Mouse (Mus musculus) adrenal gland, postnatal 4 days (tissue): ENCODE results near the gene 2310002L09Rik. TPM values are rescaled to one million over a fixed set of nuclear protein-coding genes. Genes with fewer than 3 reads are reported as not detected.
"Not testable (repeated sequence)": the region's sequence is repeated elsewhere in the genome, so short reads cannot be mapped to it uniquely, and the experiment has no call there.

Source experiments
- DNase-seq, 2 experiments: peaks; one replicate each; pipeline ENCODE4 v3.0.0; 2021 to 2022; ENCODE audit warnings: low spot score in 2 of 2, mixed read lengths in 2 of 2
- long read RNA-seq, 2 experiments: library from polyadenylated mRNA; stranded (forward); transcript quantifications; one replicate each; pipeline ENCODE4 v2.0.0; 2021
- total RNA-seq, 2 experiments: library from RNA; stranded (reverse); gene quantifications; 2 replicates each; pipeline ENCODE4 v1.2.3; 2021

Gene 2310002L09Rik
- total RNA-seq: under 1 TPM; 0.39 to 0.51 TPM
- long read RNA-seq, experiment 1: 0 reads
- long read RNA-seq, experiment 2, partial matches to known transcripts: 0 of 1 reads
- long read RNA-seq, experiment 2, other reads (novel, unspliced or antisense): 1 of 1 reads

- no peak for DNase-seq
These were observed at the start of gene 2310002L09Rik for GRCm38 (mm10) chr4:73950375-73950896. Gene 2310002L09Rik (minus strand): TSS chr4:73950846.

GRCm38 (mm10) chr4:73980454-73980853 lies 29.8 kb upstream of the 2310002L09Rik start:
- no peak for DNase-seq

GRCm38 (mm10) chr4:73920660-73921059 lies 30.0 kb downstream of the 2310002L09Rik start, which contains the start of gene Gm11756:
Gene Gm11756 (minus strand): TSS chr4:73920760.
- not testable (repeated sequence) for DNase-seq

GRCm38 (mm10) chr4:73905853-73906252 lies 44.8 kb downstream of the 2310002L09Rik start, which contains the start of gene Gm13871:
Gene Gm13871 (minus strand): TSS chr4:73905953.
- not testable (repeated sequence) for DNase-seq

GRCm38 (mm10) chr4:73891012-73891411 lies 59.6 kb downstream of the 2310002L09Rik start, which contains the start of gene Gm11757:
Gene Gm11757 (minus strand): TSS chr4:73891112.
- not testable (repeated sequence) for DNase-seq

Other genes starting within 250 kb of the 2310002L09Rik start
- gene Rasef, start 159.9 kb downstream of the 2310002L09Rik start, total RNA-seq: under 1 TPM; 0.11 to 0.92 TPM
- gene Gm11758, start 74.6 kb downstream of the 2310002L09Rik start, total RNA-seq: not detected
- gene Gm11757, start 59.7 kb downstream of the 2310002L09Rik start, total RNA-seq: not detected
- not detected for gene Gm13871, start 44.9 kb downstream of the 2310002L09Rik start, total RNA-seq
- gene Gm11756, start 30.1 kb downstream of the 2310002L09Rik start, total RNA-seq: not detected
- gene Frmd3, start 62.6 kb upstream of the 2310002L09Rik start, total RNA-seq: 1 to 10 TPM; 1.9 to 2.0 TPM